Comparison of ENCODE assay signal across 31 mouse cellular contexts in genomic region chr9:63080406-63080805, GRCm38 (mm10).
"Had no signal": no experiment of that assay in that cellular context is flagged by ENCODE, and none has a peak within 500 bp of the region (broad histone marks: within the 10 kb centered on the region; RNA-seq: fewer than 3 reads in every experiment).

No protein-coding gene starts in this region.

- H3K9me3 ChIP-seq: limb, embryonic 10.5 days; limb, embryonic 12.5 days; limb, embryonic 13.5 days; limb, embryonic 15.5 days; liver, embryonic 12.5 days; liver, embryonic 13.5 days; liver, embryonic 15.5 days; lung, embryonic 15.5 days; midbrain, embryonic 10.5 days; midbrain, embryonic 13.5 days; midbrain, embryonic 15.5 days had no signal

- DNase-seq: left cerebral cortex, postnatal 4 days; liver; liver, embryonic 13.5 days; lung, adult 18-20 months; lung, adult 2 months; lung, embryonic 14.5 days; lung, postnatal 10 days; lung, postnatal 14 days; lung, postnatal 36 days; lung, postnatal 4 days; midbrain, embryonic 14.5 days had no signal

- H3K27me3 ChIP-seq: limb, embryonic 12.5 days; limb, embryonic 13.5 days; limb, embryonic 15.5 days; liver, embryonic 12.5 days; liver, embryonic 13.5 days; liver, embryonic 15.5 days; lung, embryonic 15.5 days; midbrain, embryonic 12.5 days; midbrain, embryonic 13.5 days; midbrain, embryonic 15.5 days had no signal

- H3K4me1 ChIP-seq: limb, embryonic 12.5 days; megakaryocyte, embryonic 14.5 days had no signal

- H3K27ac ChIP-seq: left cerebral cortex, adult 2 months; limb, embryonic 10.5 days; limb, embryonic 12.5 days; limb, embryonic 13.5 days; limb, embryonic 15.5 days; liver, embryonic 12.5 days; liver, embryonic 13.5 days; liver, embryonic 14.5 days; liver, embryonic 15.5 days; lung, embryonic 15.5 days; macrophage; midbrain, embryonic 10.5 days; midbrain, embryonic 12.5 days; midbrain, embryonic 13.5 days; midbrain, embryonic 15.5 days had no signal

- H3K36me3 ChIP-seq: limb, embryonic 10.5 days; limb, embryonic 12.5 days; limb, embryonic 13.5 days; limb, embryonic 15.5 days; liver, embryonic 12.5 days; liver, embryonic 13.5 days; liver, embryonic 15.5 days; lung, embryonic 15.5 days; midbrain, embryonic 10.5 days; midbrain, embryonic 12.5 days; midbrain, embryonic 13.5 days; midbrain, embryonic 15.5 days had no signal

- H3K4me2 ChIP-seq: limb, embryonic 12.5 days; limb, embryonic 13.5 days; limb, embryonic 15.5 days; liver, embryonic 11.5 days; liver, embryonic 12.5 days; liver, embryonic 13.5 days; liver, embryonic 15.5 days; lung, embryonic 14.5 days; lung, embryonic 15.5 days; midbrain, embryonic 11.5 days; midbrain, embryonic 12.5 days; midbrain, embryonic 13.5 days; midbrain, embryonic 15.5 days had no signal

- H3K4me3 ChIP-seq: left cerebral cortex, adult 2 months; limb, embryonic 10.5 days; limb, embryonic 12.5 days; limb, embryonic 13.5 days; limb, embryonic 15.5 days; liver, embryonic 12.5 days; liver, embryonic 13.5 days; liver, embryonic 15.5 days; lung, embryonic 15.5 days; megakaryocyte, embryonic 14.5 days; midbrain, embryonic 10.5 days; midbrain, embryonic 12.5 days; midbrain, embryonic 13.5 days; midbrain, embryonic 15.5 days; myocyte had no signal

- H3K9ac ChIP-seq: limb, embryonic 12.5 days; limb, embryonic 13.5 days; limb, embryonic 15.5 days; liver, embryonic 12.5 days; liver, embryonic 13.5 days; liver, embryonic 14.5 days; liver, embryonic 15.5 days; lung, embryonic 14.5 days; lung, embryonic 15.5 days; midbrain, embryonic 12.5 days; midbrain, embryonic 13.5 days; midbrain, embryonic 15.5 days had no signal

- ATAC-seq: liver, embryonic 12.5 days; lung, postnatal 0 days; midbrain, embryonic 13.5 days; midbrain, embryonic 15.5 days; midbrain, embryonic 16.5 days had no signal
